Comparison of ENCODE assay signal across 15 mouse cellular contexts in the genomic region with DNA sequence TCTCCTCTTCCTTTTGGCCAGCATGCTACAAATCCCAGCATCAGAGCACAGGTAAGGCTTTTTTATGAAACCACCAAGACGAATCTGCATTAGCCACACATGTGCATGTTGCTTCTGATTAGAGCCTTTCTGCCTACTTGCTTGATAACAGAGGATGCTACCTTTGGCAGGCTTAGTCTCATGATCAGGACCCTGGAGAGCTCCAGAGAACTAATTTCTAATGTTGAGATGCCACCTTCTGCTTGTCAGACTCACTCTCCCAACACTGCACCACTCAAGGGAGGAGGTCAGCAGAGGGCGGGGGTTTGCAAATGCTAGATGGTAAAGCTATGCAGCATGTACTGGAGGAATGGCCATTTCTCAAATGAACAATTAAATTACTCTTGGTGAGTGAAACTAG.
DNase-seq lines count a peak whose midpoint lies in the region; ATAC-seq and TF ChIP-seq lines count a peak whose summit lies in the region.
"Had no signal": no experiment of that assay in that cellular context is flagged by ENCODE, and none has a peak within 500 bp of the region (broad histone marks: within the 10 kb centered on the region; RNA-seq: fewer than 3 reads in every experiment).

No protein-coding gene starts in this region.

- H3K4me3 ChIP-seq in CH12.LX (replicated peaks in 1 of 3; ENCODE audit: low read depth in 2 of 3, low read length in 2 of 3, poor library complexity in 1 of 3): no peak overlapping the region
- no peak overlapping the region for H3K4me3 ChIP-seq in embryonic facial prominence, embryonic 14.5 days (ENCODE audit: low read depth, low read length)
- H3K4me3 ChIP-seq: heart, embryonic 10.5 days; hindbrain, embryonic 13.5 days; neural tube, embryonic 15.5 days had no signal

- H3K27ac ChIP-seq in CH12.LX (ENCODE audit: insufficient read depth, low read depth): no peak overlapping the region
- H3K27ac ChIP-seq in embryonic facial prominence, embryonic 14.5 days (replicated peaks; ENCODE audit: low read depth, low read length): no peak overlapping the region
- H3K27ac ChIP-seq: heart, embryonic 10.5 days; hindbrain, embryonic 13.5 days; macrophage; neural tube, embryonic 15.5 days had no signal

- no peaks in the 10 kb centered on the region for H3K4me1 ChIP-seq in CH12.LX (ENCODE audit: control insufficient read depth in 1 of 2, insufficient read depth in 2 of 2)
- H3K4me1 ChIP-seq in embryonic facial prominence, embryonic 14.5 days (ENCODE audit: control insufficient read depth, insufficient read depth, low read length): no peaks in the 10 kb centered on the region
- H3K4me1 ChIP-seq: heart, embryonic 10.5 days; hindbrain, embryonic 13.5 days; neural tube, embryonic 15.5 days had no signal

- H3K9me3 ChIP-seq in CH12.LX (replicated peaks; ENCODE audit: low read length): no peaks in the 10 kb centered on the region
- no peaks in the 10 kb centered on the region for H3K9me3 ChIP-seq in embryonic facial prominence, embryonic 14.5 days (ENCODE audit: control insufficient read depth, low read length)
- H3K9me3 ChIP-seq: G1E; heart, embryonic 10.5 days; hindbrain, embryonic 13.5 days; neural tube, embryonic 15.5 days had no signal

- H3K9ac ChIP-seq in CH12.LX (ENCODE audit: insufficient read depth, low read depth): no peak overlapping the region
- no peak overlapping the region for H3K9ac ChIP-seq in embryonic facial prominence, embryonic 14.5 days (ENCODE audit: low read depth, low read length)
- H3K9ac ChIP-seq: hindbrain, embryonic 13.5 days; neural tube, embryonic 15.5 days had no signal

- no peaks in the 10 kb centered on the region for H3K79me2 ChIP-seq in CH12.LX (replicated peaks; ENCODE audit: control insufficient read depth, extremely low read depth, insufficient read depth, poor library complexity, severe bottlenecking)

- ATAC-seq in embryonic facial prominence, embryonic 14.5 days (ENCODE audit: low read depth): no peak
- ATAC-seq: midbrain, embryonic 16.5 days had no signal

- no peak for TF ChIP-seq CTCF in CH12.LX (conservative IDR thresholded peaks at IDR 0.05 in 1 of 2, IDR thresholded peaks at IDR 0.05 in 1 of 2; ENCODE audit: low read depth in 2 of 2, low read length in 2 of 2)

- no peak for TF ChIP-seq RAD21 in CH12.LX (IDR thresholded peaks at IDR 0.05; ENCODE audit: low read depth, low read length)

- TF ChIP-seq POLR2A in CH12.LX (IDR thresholded peaks at IDR 0.05; ENCODE audit: low read depth, low read length): no peak

- H3K36me3 ChIP-seq in CH12.LX (replicated peaks in 1 of 2; ENCODE audit: control insufficient read depth in 1 of 2, insufficient read depth in 1 of 2, low read length in 1 of 2): no peaks in the 10 kb centered on the region
- H3K36me3 ChIP-seq in embryonic facial prominence, embryonic 14.5 days (ENCODE audit: control insufficient read depth, insufficient read depth, low read length): no peaks in the 10 kb centered on the region
- H3K36me3 ChIP-seq: G1E; heart, embryonic 10.5 days; hindbrain, embryonic 13.5 days; neural tube, embryonic 15.5 days had no signal

- TF ChIP-seq EP300 in CH12.LX (IDR thresholded peaks at IDR 0.05; ENCODE audit: low read length): no peak

- DNase-seq in kidney, adult 9 months: peak; percentile 2
- DNase-seq in kidney, adult 11 months: no peak
- DNase-seq in CH12.LX (ENCODE audit: extremely low read depth) (peak; percentile 1), NIH3T3 (ENCODE audit: low read depth) (peak; percentile 45)
- DNase-seq in embryonic facial prominence, embryonic 14.5 days (ENCODE audit: low spot score): peak; percentile 36
- DNase-seq in right cerebral cortex, adult 2 months (ENCODE audit: low spot score in 2 of 2): no peak
- no peak for DNase-seq in urinary bladder, adult 2 months (ENCODE audit: low spot score)
- DNase-seq: cerebellum, postnatal 36 days; layer of hippocampus, postnatal 36 days had no signal

- H3K27me3 ChIP-seq in CH12.LX (replicated peaks): peaks cover 48% of the 10 kb centered on the region
- H3K27me3 ChIP-seq in embryonic facial prominence, embryonic 14.5 days (replicated peaks; ENCODE audit: control insufficient read depth, insufficient read depth, low read length): no peaks in the 10 kb centered on the region
- H3K27me3 ChIP-seq: hindbrain, embryonic 13.5 days; neural tube, embryonic 15.5 days had no signal

- 64% methylated on average over 2 of the region's 2 CpGs for WGBS in embryonic facial prominence, embryonic 14.5 days

- H3K4me2 ChIP-seq in CH12.LX (ENCODE audit: insufficient read depth, low read depth, poor library complexity, severe bottlenecking): no peak overlapping the region
- no peak overlapping the region for H3K4me2 ChIP-seq in embryonic facial prominence, embryonic 14.5 days (ENCODE audit: low read depth, low read length)
- H3K4me2 ChIP-seq: hindbrain, embryonic 13.5 days; neural tube, embryonic 15.5 days had no signal

- dilution Hi-C loops in CH12.LX (cut with MboI; ENCODE audit: extremely low pct_ligation_motif_present, extremely low pct_unique_long_range_greater_than_20kb, low sequenced_read_pairs): no loop called here

- in situ Hi-C loops in CH12.LX (cut with MboI; ENCODE audit: low pct_ligation_motif_present, low pct_unique_long_range_greater_than_20kb, low sequenced_read_pairs): no loop called here

TF ChIP-seq in CH12.LX, 34 proteins besides CTCF, POLR2A, EP300 and RAD21:
- TF ChIP-seq CHD1 (IDR thresholded peaks at IDR 0.05; ENCODE audit: low read depth, low read length): no peak
- TF ChIP-seq ETS1 (conservative IDR thresholded peaks at IDR 0.05; ENCODE audit: low read depth, low read length): no peak
- no peak for TF ChIP-seq SIN3A (IDR thresholded peaks at IDR 0.05; ENCODE audit: low read length)
- no peak for TF ChIP-seq BHLHE40 (IDR thresholded peaks at IDR 0.05; ENCODE audit: low read depth, low read length)
- TF ChIP-seq ELF1 (IDR thresholded peaks at IDR 0.05; ENCODE audit: low read depth, low read length): no peak
- TF ChIP-seq CHD2 (IDR thresholded peaks at IDR 0.05; ENCODE audit: low read length): no peak
- TF ChIP-seq ZMIZ1 (IDR thresholded peaks at IDR 0.05; ENCODE audit: low read depth, low read length): no peak
- TF ChIP-seq PAX5 (IDR thresholded peaks at IDR 0.05; ENCODE audit: low read length): no peak
- TF ChIP-seq JUND (conservative IDR thresholded peaks at IDR 0.05; ENCODE audit: low read depth, low read length): no peak
- TF ChIP-seq MAZ (IDR thresholded peaks at IDR 0.05; ENCODE audit: low read depth, low read length): no peak
- TF ChIP-seq GABPA (IDR thresholded peaks at IDR 0.05; ENCODE audit: insufficient replicate concordance, low read depth, low read length): no peak
- no peak for TF ChIP-seq JUN (IDR thresholded peaks at IDR 0.05; ENCODE audit: insufficient read depth, low read depth, low read length)
- TF ChIP-seq E2F4 (IDR thresholded peaks at IDR 0.05; ENCODE audit: insufficient replicate concordance, low read depth, low read length): no peak
- TF ChIP-seq ZNF384 (IDR thresholded peaks at IDR 0.05; ENCODE audit: low read depth, low read length): no peak
- TF ChIP-seq KAT2A (IDR thresholded peaks at IDR 0.05; ENCODE audit: insufficient replicate concordance, low read length): no peak
- TF ChIP-seq RCOR1 (conservative IDR thresholded peaks at IDR 0.05; ENCODE audit: low read depth, low read length): no peak
- no peak for TF ChIP-seq ZKSCAN1 (IDR thresholded peaks at IDR 0.05; ENCODE audit: borderline replicate concordance, low read depth, low read length)

Comparison
In these comparisons a context has a peak if more than half of its experiments do, and no peak if none do; other contexts are left out.
1. DNase-seq: peak in kidney, adult 9 months (single experiment), CH12.LX (single experiment), NIH3T3 (single experiment) and embryonic facial prominence, embryonic 14.5 days (single experiment); none in kidney, adult 11 months (single experiment), right cerebral cortex, adult 2 months (0 of 2) and urinary bladder, adult 2 months (single experiment).